Mouse (Mus musculus) cerebral cortex, adult 2 months (tissue): Measurements from ENCODE around the gene Cd69.

Experiments
- WGBS: fragments of 180-500 bp; shearing (Covaris S2); methylation state at CpG from one replicate; pipeline ENCODE4 v1.1.7; 2018; 5-methylcytosine and 5-hydroxymethylcytosine counted together

The Cd69 gene

GRCm38 (mm10) chr6:129275220-129275619, at the start of gene Cd69:
Gene Cd69, minus strand, starts transcription at chr6:129275436.
- 73% methylated on average over 9 of the region's 9 CpGs for WGBS

GRCm38 (mm10) chr6:129319331-129319730, 44.1 kb upstream of the Cd69 start:
- 90% methylated on average over 4 of the region's 4 CpGs for WGBS

- WGBS, result 72% methylated on average over 1 of the region's 1 CpGs
Measured at GRCm38 (mm10) chr6:129318395-129318794, 43.2 kb upstream of the Cd69 start.

- WGBS, result 80% methylated on average over 2 of the region's 2 CpGs
Measured at GRCm38 (mm10) chr6:129316463-129316862, 41.2 kb upstream of the Cd69 start.

- 84% methylated on average over 1 of the region's 1 CpGs for WGBS
Measured at GRCm38 (mm10) chr6:129315698-129316097, 40.5 kb upstream of the Cd69 start.

- 93% methylated on average over 3 of the region's 3 CpGs for WGBS
Measured at GRCm38 (mm10) chr6:129314655-129315168, 39.5 kb upstream of the Cd69 start.

GRCm38 (mm10) chr6:129312499-129312898, 37.3 kb upstream of the Cd69 start:
- WGBS, result 82% methylated on average over 3 of the region's 3 CpGs

GRCm38 (mm10) chr6:129304180-129304579, 28.9 kb upstream of the Cd69 start:
- 63% methylated on average over 1 of the region's 1 CpGs for WGBS

- WGBS, result 77% methylated on average over 7 of the region's 7 CpGs
Measured at GRCm38 (mm10) chr6:129284384-129285104, 9.3 kb upstream of the Cd69 start.

- WGBS, result 84% methylated on average over 3 of the region's 3 CpGs
Measured at GRCm38 (mm10) chr6:129283271-129283670, 8.0 kb upstream of the Cd69 start.

GRCm38 (mm10) chr6:129276483-129276882, 1.2 kb upstream of the Cd69 start:
- WGBS, result 91% methylated on average over 2 of the region's 2 CpGs

GRCm38 (mm10) chr6:129275624-129276203, 478 bp upstream of the Cd69 start:
- 68% methylated on average over 3 of the region's 3 CpGs for WGBS

- 87% methylated on average over 2 of the region's 2 CpGs for WGBS
Measured at GRCm38 (mm10) chr6:129274476-129274875, 760 bp downstream of the Cd69 start.

- 87% methylated on average over 3 of the region's 3 CpGs for WGBS
Measured at GRCm38 (mm10) chr6:129273662-129274061, 1.6 kb downstream of the Cd69 start.

- WGBS, result 97% methylated on average over 1 of the region's 1 CpGs
Measured at GRCm38 (mm10) chr6:129266438-129267022, 8.7 kb downstream of the Cd69 start.

- WGBS, result 88% methylated on average over 3 of the region's 3 CpGs
Measured at GRCm38 (mm10) chr6:129265821-129266220, 9.4 kb downstream of the Cd69 start.

GRCm38 (mm10) chr6:129260940-129261339, 14.3 kb downstream of the Cd69 start:
- 91% methylated on average over 4 of the region's 4 CpGs for WGBS

GRCm38 (mm10) chr6:129256018-129256417, 19.2 kb downstream of the Cd69 start:
- 56% methylated on average over 7 of the region's 7 CpGs for WGBS

- WGBS, result 14% methylated on average over 4 of the region's 4 CpGs
Measured at GRCm38 (mm10) chr6:129254949-129255602, 20.2 kb downstream of the Cd69 start.

GRCm38 (mm10) chr6:129254314-129254713, 20.9 kb downstream of the Cd69 start:
- 47% methylated on average over 4 of the region's 4 CpGs for WGBS

GRCm38 (mm10) chr6:129246992-129247391, 28.2 kb downstream of the Cd69 start:
- 83% methylated on average over 1 of the region's 1 CpGs for WGBS

- 63% methylated on average over 6 of the region's 6 CpGs for WGBS
Measured at GRCm38 (mm10) chr6:129241907-129242306, 33.3 kb downstream of the Cd69 start.
